Mouse (Mus musculus) forebrain, embryonic 10.5 days (tissue): ENCODE measurements at regions not wholly inside any gene's neighbourhood (a gene's known extent, or its start where the extent isn't known, plus 50 kb on each side); places are given as distances from the start of the nearest gene placed in this dataset.

ENCODE experiments used
- DNase-seq: peaks from one replicate; pipeline ENCODE4 v3.0.0-alpha.2; 2017; ENCODE audit warnings: low spot score; ENCODE audit errors: extremely low spot score
- H3K27ac ChIP-seq: fragments of 300-500 bp; sonication (generic); 2 replicates; pipeline ENCODE4 v1.5.1; 2016; ENCODE audit warnings: mild to moderate bottlenecking
- H3K27me3 ChIP-seq: fragments of 300-500 bp; sonication (generic); 2 replicates; pipeline ENCODE4 v1.6.1; 2016; ENCODE audit warnings: mild to moderate bottlenecking; ENCODE audit not compliant: poor library complexity, severe bottlenecking
- H3K36me3 ChIP-seq: fragments of 300-500 bp; sonication (generic); replicated peaks from 2 replicates; pipeline ENCODE4 v1.6.1; 2016; ENCODE audit warnings: mild to moderate bottlenecking, moderate library complexity
- H3K4me1 ChIP-seq: fragments of 300-500 bp; sonication (generic); 2 replicates; pipeline ENCODE4 v1.6.1; 2016
- H3K4me3 ChIP-seq: fragments of 300-500 bp; sonication (generic); 2 replicates; pipeline ENCODE4 v1.5.1; 2016; ENCODE audit warnings: mild to moderate bottlenecking, moderate library complexity
- H3K9me3 ChIP-seq: fragments of 300-500 bp; sonication (generic); 2 replicates; pipeline ENCODE4 v1.6.1; 2016; ENCODE audit warnings: mild to moderate bottlenecking, moderate library complexity
- WGBS: fragments of 180-500 bp; shearing (Covaris S2); methylation state at CpG from one replicate; pipeline ENCODE4 v1.1.7; 2016; 5-methylcytosine and 5-hydroxymethylcytosine counted together

DNA sequence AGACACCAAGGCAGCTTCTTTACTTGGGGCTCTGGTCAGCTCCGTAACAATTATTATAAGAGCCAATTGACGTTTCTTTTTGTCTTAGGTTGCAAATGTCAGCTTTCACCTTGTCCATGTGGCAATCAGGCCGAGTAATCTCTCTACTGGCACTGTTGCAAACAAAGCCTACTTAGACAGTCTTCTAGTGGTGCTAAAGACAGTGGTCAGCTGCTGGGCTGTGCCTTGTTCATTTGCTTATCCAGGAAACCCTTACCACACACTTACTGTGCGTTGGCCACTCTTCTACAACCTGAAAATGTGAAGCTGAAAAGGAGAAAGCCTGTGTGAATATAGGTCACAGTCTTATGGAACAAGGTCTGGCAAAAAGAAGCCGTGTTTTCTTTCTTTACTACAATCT, 181.6 kb upstream of the Rasgrp1 start:
- no peaks in the 10 kb centered on the region for H3K36me3 ChIP-seq
- no peak overlapping the region for H3K4me3 ChIP-seq
- H3K27me3 ChIP-seq, result no peaks in the 10 kb centered on the region
- H3K27ac ChIP-seq, result no peak overlapping the region
- H3K4me1 ChIP-seq, result no peaks in the 10 kb centered on the region
- no peaks in the 10 kb centered on the region for H3K9me3 ChIP-seq
- WGBS, result 87% methylated on average over 5 of the region's 5 CpGs
- no peak for DNase-seq

DNA sequence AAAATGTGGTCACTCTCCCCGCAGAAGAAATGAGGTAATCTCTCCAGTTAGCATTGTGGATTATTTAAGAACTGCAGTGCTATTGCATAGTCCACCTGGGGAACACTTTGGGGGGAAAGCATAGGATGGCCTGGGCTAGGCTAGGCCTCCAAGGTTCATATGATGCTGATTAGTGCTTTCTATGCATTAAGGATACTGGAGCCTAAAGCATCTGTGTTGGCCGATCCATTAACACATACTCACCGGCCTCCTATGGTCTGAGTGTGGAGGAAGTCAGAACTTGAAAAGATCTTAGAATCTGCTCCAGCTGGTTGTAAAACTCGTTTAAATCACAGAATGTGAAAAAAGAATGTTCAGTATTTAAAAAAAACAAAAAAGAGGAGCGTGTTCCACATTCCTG, 196.1 kb upstream of the Rasgrp1 start:
- no peak for DNase-seq
- Histone ChIP-seq H3K27me3 (0 out of 2 replicates have a peak, but pooled peaks cover 6% of the 10 kb centered on the region), H3K36me3 (no peaks in the 10 kb centered on the region), H3K9me3 (no peaks in the 10 kb centered on the region), H3K4me3 (no peak overlapping the region), H3K4me1 (peaks cover 18% of the 10 kb centered on the region), H3K27ac (no peak overlapping the region)
- 67% methylated on average over 5 of the region's 5 CpGs for WGBS

GRCm38 (mm10) chr2:117539285-117539684, 196.5 kb upstream of the Rasgrp1 start:
- WGBS, result 44% methylated on average over 3 of the region's 3 CpGs
- no peak for DNase-seq
- H3K9me3 ChIP-seq, result no peaks in the 10 kb centered on the region
- peaks cover 18% of the 10 kb centered on the region for H3K4me1 ChIP-seq
- no peaks in the 10 kb centered on the region for H3K36me3 ChIP-seq
- H3K27ac ChIP-seq, result no peak overlapping the region
- no peak overlapping the region for H3K4me3 ChIP-seq
- H3K27me3 ChIP-seq, result 0 out of 2 replicates have a peak, but pooled peaks cover 6% of the 10 kb centered on the region

- 0 out of 2 replicates have a peak, but pooled peaks cover 6% of the 10 kb centered on the region for H3K27me3 ChIP-seq
- peaks cover 18% of the 10 kb centered on the region for H3K4me1 ChIP-seq
- no peaks in the 10 kb centered on the region for H3K9me3 ChIP-seq
- H3K27ac ChIP-seq, result no peak overlapping the region
- H3K4me3 ChIP-seq, result no peak overlapping the region
- DNase-seq, result peak; percentile 59
- WGBS, result 28% methylated on average over 6 of the region's 6 CpGs
- no peaks in the 10 kb centered on the region for H3K36me3 ChIP-seq
These were observed 198.7 kb upstream of the Rasgrp1 start for GRCm38 (mm10) chr2:117541471-117541870.

DNA sequence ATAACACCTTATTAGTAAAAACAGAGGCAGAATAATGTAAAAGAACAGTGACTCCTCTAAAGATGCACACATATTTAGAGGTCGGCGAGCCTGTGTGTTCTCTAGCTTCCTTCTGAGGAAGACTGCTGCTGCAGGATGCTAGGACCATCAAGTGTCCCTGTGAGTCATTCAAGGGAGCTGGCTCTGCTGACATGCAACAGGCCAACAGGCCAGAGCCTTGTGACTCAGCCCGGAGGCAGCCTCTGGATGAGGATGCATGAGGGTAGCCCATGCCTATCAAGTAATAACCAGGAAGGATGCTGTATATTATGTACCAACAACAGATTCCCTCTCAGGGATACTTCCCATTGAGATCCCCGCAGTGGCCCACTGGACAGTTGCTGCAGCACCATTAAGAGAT, 199.5 kb upstream of the Rasgrp1 start:
- Histone ChIP-seq H3K4me1 (peaks cover 18% of the 10 kb centered on the region), H3K36me3 (no peaks in the 10 kb centered on the region), H3K9me3 (no peaks in the 10 kb centered on the region), H3K27ac (peak overlapping the region; percentile 48), H3K4me3 (no peak overlapping the region), H3K27me3 (0 out of 2 replicates have a peak, but pooled peaks cover 6% of the 10 kb centered on the region)
- 87% methylated on average over 4 of the region's 4 CpGs for WGBS
- no peak for DNase-seq

- Histone ChIP-seq H3K27ac (no peak overlapping the region), H3K4me3 (no peak overlapping the region), H3K27me3 (0 out of 2 replicates have a peak, but pooled peaks cover 6% of the 10 kb centered on the region), H3K36me3 (no peaks in the 10 kb centered on the region), H3K9me3 (no peaks in the 10 kb centered on the region), H3K4me1 (peaks cover 18% of the 10 kb centered on the region)
- DNase-seq, result no peak
- WGBS, result 71% methylated on average over 7 of the region's 7 CpGs
These were observed 200.5 kb upstream of the Rasgrp1 start for GRCm38 (mm10) chr2:117543301-117543782.

- DNase-seq, result no peak
These were observed 205.5 kb upstream of the Rasgrp1 start for GRCm38 (mm10) chr2:117548273-117548672.

GRCm38 (mm10) chr2:117556301-117556700, 213.5 kb upstream of the Rasgrp1 start:
- no peaks in the 10 kb centered on the region for H3K36me3 ChIP-seq
- no peaks in the 10 kb centered on the region for H3K27me3 ChIP-seq
- peaks cover 4% of the 10 kb centered on the region; the same call in 1 of the 2 replicates for H3K4me1 ChIP-seq
- no peak overlapping the region for H3K27ac ChIP-seq
- WGBS, result 76% methylated on average over 2 of the region's 2 CpGs
- no peak overlapping the region for H3K4me3 ChIP-seq
- DNase-seq, result no peak
- H3K9me3 ChIP-seq, result no peaks in the 10 kb centered on the region

More at GRCm38 (mm10) chr2:117548273-117548672, 205.5 kb upstream of the Rasgrp1 start:
- H3K4me1 ChIP-seq, result no peaks in the 10 kb centered on the region
- H3K27ac ChIP-seq, result no peak overlapping the region
- H3K27me3 ChIP-seq, result no peaks in the 10 kb centered on the region
- WGBS, result 89% methylated on average over 4 of the region's 4 CpGs
- H3K9me3 ChIP-seq, result no peaks in the 10 kb centered on the region
- no peak overlapping the region for H3K4me3 ChIP-seq
- no peaks in the 10 kb centered on the region for H3K36me3 ChIP-seq

- no peaks in the 10 kb centered on the region for H3K27me3 ChIP-seq
- H3K27ac ChIP-seq, result 0 out of 2 replicates have a peak overlapping the region, but pooled peaks have one; percentile 30
- H3K4me3 ChIP-seq, result no peak overlapping the region
- peak; percentile 21 for DNase-seq
- 78% methylated on average over 7 of the region's 7 CpGs for WGBS
- H3K9me3 ChIP-seq, result no peaks in the 10 kb centered on the region
- no peaks in the 10 kb centered on the region for H3K36me3 ChIP-seq
- no peaks in the 10 kb centered on the region for H3K4me1 ChIP-seq
These were observed 228.2 kb upstream of the Rasgrp1 start for GRCm38 (mm10) chr2:117570987-117571386.

GRCm38 (mm10) chr2:117587381-117587780, 244.6 kb upstream of the Rasgrp1 start:
- Histone ChIP-seq H3K9me3 (no peaks in the 10 kb centered on the region), H3K4me1 (no peaks in the 10 kb centered on the region), H3K27me3 (no peaks in the 10 kb centered on the region), H3K4me3 (no peak overlapping the region), H3K36me3 (no peaks in the 10 kb centered on the region), H3K27ac (no peak overlapping the region)
- 77% methylated on average over 3 of the region's 3 CpGs for WGBS
- no peak for DNase-seq

DNA sequence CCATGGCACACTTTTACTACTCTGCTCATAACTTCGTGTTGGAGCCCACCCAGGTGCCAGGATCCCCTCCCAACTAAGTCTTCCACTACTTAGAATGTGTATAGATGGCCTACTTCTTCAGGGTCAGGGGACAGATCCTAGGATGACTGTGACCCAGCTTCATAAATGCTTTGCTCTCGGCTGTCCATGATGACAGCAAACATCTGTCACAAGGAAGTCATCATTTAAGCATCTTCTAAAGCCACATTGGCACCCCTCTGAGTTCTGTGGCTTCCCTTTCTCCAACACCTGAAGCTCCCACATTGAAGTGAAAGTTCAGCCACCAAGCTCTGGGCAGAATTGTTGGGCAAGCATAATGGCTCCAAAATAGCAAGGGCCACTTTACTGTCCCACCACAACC, 252.2 kb upstream of the Rasgrp1 start:
- 77% methylated on average over 2 of the region's 2 CpGs for WGBS
- Histone ChIP-seq H3K27ac (no peak overlapping the region), H3K9me3 (no peaks in the 10 kb centered on the region), H3K36me3 (no peaks in the 10 kb centered on the region), H3K4me3 (no peak overlapping the region), H3K27me3 (no peaks in the 10 kb centered on the region), H3K4me1 (no peaks in the 10 kb centered on the region)
- no peak for DNase-seq

DNA sequence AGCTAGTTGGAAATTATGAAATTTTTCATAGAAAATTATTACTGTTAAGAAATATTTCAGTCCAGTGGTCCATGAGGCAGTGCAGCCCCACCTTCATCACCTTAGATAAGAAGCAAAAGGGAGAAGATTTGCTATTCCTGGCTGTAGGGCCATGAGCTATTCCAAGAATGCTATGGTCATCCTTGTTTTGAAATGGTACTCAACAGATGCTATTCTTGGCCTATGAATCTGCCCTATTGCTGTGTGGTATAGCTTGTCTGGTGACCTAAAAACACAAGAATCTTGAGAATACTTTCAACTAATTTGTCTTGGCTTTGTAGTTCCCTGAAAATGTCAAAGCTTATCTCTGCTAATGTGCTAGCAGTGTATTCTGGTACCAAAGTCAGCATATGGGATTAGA, 254.8 kb upstream of the Rasgrp1 start:
- no peak overlapping the region for H3K4me3 ChIP-seq

DNA sequence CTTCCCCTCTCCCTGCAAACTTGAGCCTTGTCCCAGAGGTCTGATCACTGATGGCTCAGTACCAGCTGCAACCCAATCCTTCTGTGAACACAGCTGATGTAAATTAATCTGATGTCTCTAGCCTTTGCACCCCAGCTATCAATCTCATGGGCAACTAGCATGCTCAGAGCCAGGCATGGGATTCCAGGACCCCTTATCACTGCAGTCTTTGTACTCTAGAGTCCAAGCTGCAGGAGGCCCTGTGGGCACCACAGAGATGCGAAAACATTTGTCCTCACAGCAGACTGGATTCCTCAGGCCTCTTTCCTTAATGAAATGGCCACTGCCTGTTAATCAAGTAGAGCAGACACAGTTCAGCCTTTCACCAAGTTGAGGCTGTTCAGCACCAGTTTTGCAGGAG, 272.0 kb upstream of the Rasgrp1 start:
- Histone ChIP-seq H3K36me3 (no peaks in the 10 kb centered on the region), H3K4me1 (peaks cover 11% of the 10 kb centered on the region), H3K4me3 (no peak overlapping the region), H3K27me3 (no peaks in the 10 kb centered on the region), H3K27ac (peak overlapping the region; percentile 56; the same call in 1 of the 2 replicates), H3K9me3 (no peaks in the 10 kb centered on the region)
- no peak for DNase-seq
- WGBS, result 44% methylated on average over 1 of the region's 1 CpGs

More for the DNA sequence above, 254.8 kb upstream of the Rasgrp1 start:
- Histone ChIP-seq H3K4me1 (no peaks in the 10 kb centered on the region), H3K36me3 (no peaks in the 10 kb centered on the region), H3K27ac (no peak overlapping the region), H3K9me3 (no peaks in the 10 kb centered on the region), H3K27me3 (no peaks in the 10 kb centered on the region)
- DNase-seq, result no peak

- peaks cover 11% of the 10 kb centered on the region for H3K4me1 ChIP-seq
- no peak overlapping the region for H3K4me3 ChIP-seq
- no peaks in the 10 kb centered on the region for H3K9me3 ChIP-seq
- H3K27me3 ChIP-seq, result no peaks in the 10 kb centered on the region
- 91% methylated on average over 3 of the region's 3 CpGs for WGBS
- no peak for DNase-seq
- no peak overlapping the region for H3K27ac ChIP-seq
- no peaks in the 10 kb centered on the region for H3K36me3 ChIP-seq
These were observed 275.3 kb upstream of the Rasgrp1 start for GRCm38 (mm10) chr2:117618063-117618462.
